Mouse (Mus musculus) gastrocnemius, postnatal 10 days (tissue): Measurements from ENCODE around the gene Fpr2. TPM values are rescaled to one million over a fixed set of nuclear protein-coding genes. Genes with fewer than 3 reads are reported as not detected.
A peak's percentile ranks its signal among the peaks of the same experiment; 100 is the strongest.
"Not testable (repeated sequence)": the region's sequence is repeated elsewhere in the genome, so short reads cannot be mapped to it uniquely, and the experiment has no call there.

Source experiments
- DNase-seq: peaks from one replicate; pipeline ENCODE4 v3.0.0; 2021; ENCODE audit warnings: mixed read lengths
- long read RNA-seq, 2 experiments: library from polyadenylated mRNA; stranded (forward); transcript quantifications; one replicate each; pipeline ENCODE4 v2.0.0; 2021
- total RNA-seq, 2 experiments: library from RNA; stranded (reverse); gene quantifications; 2 replicates each; pipeline ENCODE4 v1.2.3; 2021

Fpr2 gene
- under 1 TPM in 1 of 2 experiments, not detected in 1; 0.47 TPM for total RNA-seq
- long read RNA-seq, experiment 1, result 0 reads
- long read RNA-seq, experiment 2, result 0 reads

GRCm38 (mm10) chr17:17887774-17888248, at the start of gene Fpr2, which contains the start of gene Fpr3:
Gene Fpr2 (plus strand): TSS chr17:17887824.
Gene Fpr3 (plus strand): TSS chr17:17887852.
- DNase-seq, result no peak

- DNase-seq, result peak; percentile 90
Observed at GRCm38 (mm10) chr17:17837919-17838701, 49.5 kb upstream of the Fpr2 start.

GRCm38 (mm10) chr17:17839276-17839675, 48.3 kb upstream of the Fpr2 start:
- no peak for DNase-seq

GRCm38 (mm10) chr17:17840796-17841195, 46.8 kb upstream of the Fpr2 start:
- DNase-seq, result no peak

- DNase-seq, result no peak
Observed at GRCm38 (mm10) chr17:17843534-17844261, 43.9 kb upstream of the Fpr2 start.

GRCm38 (mm10) chr17:17844606-17845005, 43.0 kb upstream of the Fpr2 start:
- DNase-seq, result not testable (repeated sequence)

- no peak for DNase-seq
Observed at GRCm38 (mm10) chr17:17845187-17846027, 42.2 kb upstream of the Fpr2 start.

- no peak for DNase-seq
Observed at GRCm38 (mm10) chr17:17848988-17849387, 38.6 kb upstream of the Fpr2 start.

GRCm38 (mm10) chr17:17849906-17850712, 37.5 kb upstream of the Fpr2 start:
- DNase-seq, result no peak

- DNase-seq, result no peak
Observed at GRCm38 (mm10) chr17:17855064-17855838, 32.4 kb upstream of the Fpr2 start, which contains the start of gene Has1. Gene Has1 (minus strand): TSS chr17:17855205.

- no peak for DNase-seq
Observed at GRCm38 (mm10) chr17:17856612-17857011, 31.0 kb upstream of the Fpr2 start.

GRCm38 (mm10) chr17:17857446-17857845, 30.2 kb upstream of the Fpr2 start:
- no peak for DNase-seq

- no peak for DNase-seq
Observed at GRCm38 (mm10) chr17:17860110-17860509, 27.5 kb upstream of the Fpr2 start.

- no peak for DNase-seq
Observed at GRCm38 (mm10) chr17:17862360-17862759, 25.3 kb upstream of the Fpr2 start.

GRCm38 (mm10) chr17:17865168-17865567, 22.5 kb upstream of the Fpr2 start:
- DNase-seq, result no peak

- DNase-seq, result no peak
Observed at GRCm38 (mm10) chr17:17866801-17867469, 20.7 kb upstream of the Fpr2 start.

GRCm38 (mm10) chr17:17870892-17871550, 16.6 kb upstream of the Fpr2 start:
- DNase-seq, result no peak

- DNase-seq, result no peak
Observed at GRCm38 (mm10) chr17:17871697-17872096, 15.9 kb upstream of the Fpr2 start.

GRCm38 (mm10) chr17:17879347-17879746, 8.3 kb upstream of the Fpr2 start:
- no peak for DNase-seq
